ENCODE assay signal across 12 mouse cellular contexts in genomic region chr2:71315022-71315421, GRCm38 (mm10). TPM values are rescaled to one million over a fixed set of nuclear protein-coding genes. Genes with fewer than 3 reads are reported as not detected.
DNase-seq lines count a peak whose midpoint lies in the region; ATAC-seq and TF ChIP-seq lines count a peak whose summit lies in the region.
"Had no signal": no experiment of that assay in that cellular context is flagged by ENCODE, and none has a peak within 500 bp of the region (broad histone marks: within the 10 kb centered on the region; RNA-seq: fewer than 3 reads in every experiment).

No protein-coding gene starts in this region.

- H3K4me1 ChIP-seq in kidney, embryonic 16.5 days (ENCODE audit: insufficient read depth, low read length) = no peaks in the 10 kb centered on the region
- no peaks in the 10 kb centered on the region for H3K4me1 ChIP-seq in brown adipose tissue, adult 24 weeks (ENCODE audit: control insufficient read depth, insufficient read depth, insufficient read length, low read length)
- peaks cover 2% of the 10 kb centered on the region; the same call in 1 of the 2 replicates for H3K4me1 ChIP-seq in embryonic facial prominence, embryonic 11.5 days (ENCODE audit: control insufficient read depth, insufficient read depth, low read length)
- peaks cover 12% of the 10 kb centered on the region; the same call in 1 of the 2 replicates for H3K4me1 ChIP-seq in limb, embryonic 14.5 days (ENCODE audit: control insufficient read depth, insufficient read depth, low read length)

- 0 out of 2 replicates have a peak overlapping the region, but pooled peaks have one; percentile 1 for H3K9ac ChIP-seq in kidney, embryonic 16.5 days (replicated peaks; ENCODE audit: low read length)
- no peak overlapping the region for H3K9ac ChIP-seq in embryonic facial prominence, embryonic 11.5 days (replicated peaks; ENCODE audit: low read length)
- no peak overlapping the region for H3K9ac ChIP-seq in limb, embryonic 14.5 days (ENCODE audit: low read depth, low read length, severe bottlenecking)

- H3K27ac ChIP-seq in kidney, embryonic 16.5 days (ENCODE audit: low read length) = no peak overlapping the region
- H3K27ac ChIP-seq in brown adipose tissue, adult 24 weeks (replicated peaks; ENCODE audit: low read depth, low read length) = no peak overlapping the region
- H3K27ac ChIP-seq in embryonic facial prominence, embryonic 11.5 days (replicated peaks; ENCODE audit: low read depth, low read length) = peak overlapping the region; percentile 1
- no peak overlapping the region for H3K27ac ChIP-seq in limb, embryonic 14.5 days (replicated peaks; ENCODE audit: low read depth, low read length)

- peak overlapping the region; percentile 27 for H3K4me2 ChIP-seq in kidney, embryonic 16.5 days (replicated peaks; ENCODE audit: low read depth, low read length)
- 0 out of 2 replicates have a peak overlapping the region, but pooled peaks have one; percentile 21 for H3K4me2 ChIP-seq in embryonic facial prominence, embryonic 11.5 days (ENCODE audit: low read depth, low read length)
- 0 out of 2 replicates have a peak overlapping the region, but pooled peaks have one; percentile 3 for H3K4me2 ChIP-seq in limb, embryonic 14.5 days (replicated peaks; ENCODE audit: low read depth, low read length, severe bottlenecking)

- no peak for TF ChIP-seq POLR2A in limb, embryonic 14.5 days (IDR thresholded peaks at IDR 0.05; ENCODE audit: borderline replicate concordance, extremely low read depth, insufficient read depth, insufficient read length)

- no peak for ATAC-seq in kidney, embryonic 16.5 days (ENCODE audit: low FRiP score, low TSS enrichment)
- ATAC-seq in embryonic facial prominence, embryonic 11.5 days (replicated peaks; ENCODE audit: insufficient number of reproducible peaks, low FRiP score, low TSS enrichment, low read depth) = no peak
- no peak for ATAC-seq in limb, embryonic 14.5 days (ENCODE audit: low FRiP score, low read depth)
- ATAC-seq: Patski had no signal

- no peaks in the 10 kb centered on the region for H3K27me3 ChIP-seq in kidney, embryonic 16.5 days (ENCODE audit: insufficient read depth, low read length)
- H3K27me3 ChIP-seq in embryonic facial prominence, embryonic 11.5 days (ENCODE audit: control insufficient read depth, insufficient read depth, low read length) = no peaks in the 10 kb centered on the region
- no peaks in the 10 kb centered on the region for H3K27me3 ChIP-seq in limb, embryonic 14.5 days (ENCODE audit: control insufficient read depth, insufficient read depth, low read length)
- H3K27me3 ChIP-seq: CH12.LX, Patski had no signal

- 41% methylated on average over 14 of the region's 14 CpGs for WGBS in kidney, embryonic 16.5 days
- WGBS in embryonic facial prominence, embryonic 11.5 days = 26% methylated on average over 14 of the region's 14 CpGs
- WGBS in limb, embryonic 14.5 days = 64% methylated on average over 14 of the region's 14 CpGs

- DNase-seq in kidney, postnatal 25 days = no peak
- DNase-seq in embryonic facial prominence, embryonic 11.5 days (ENCODE audit: low spot score) = peak; percentile 30
- no peak for DNase-seq in limb, embryonic 14.5 days (ENCODE audit: low spot score)
- no peak for DNase-seq in ovary, adult 18-20 months (ENCODE audit: low spot score)
- DNase-seq in gastrocnemius, postnatal 10 days = no peak
- DNase-seq: heart, postnatal 4 days; lung, adult 18-20 months; spleen, adult 18-20 months had no signal

- peak overlapping the region; percentile 8 for H3K4me3 ChIP-seq in kidney, embryonic 16.5 days (ENCODE audit: low read length)
- H3K4me3 ChIP-seq in brown adipose tissue, adult 24 weeks (ENCODE audit: insufficient read depth, low read depth, low read length) = peak overlapping the region; percentile 27; the same call in 1 of the 2 replicates
- no peak overlapping the region for H3K4me3 ChIP-seq in embryonic facial prominence, embryonic 11.5 days (ENCODE audit: low read depth, low read length)
- no peak overlapping the region for H3K4me3 ChIP-seq in limb, embryonic 14.5 days (replicated peaks; ENCODE audit: low read length)

- peaks cover 21% of the 10 kb centered on the region for H3K36me3 ChIP-seq in kidney, embryonic 16.5 days (ENCODE audit: insufficient read depth, low read length)
- H3K36me3 ChIP-seq in embryonic facial prominence, embryonic 11.5 days (replicated peaks; ENCODE audit: control insufficient read depth, insufficient read depth, low read depth, low read length) = no peaks in the 10 kb centered on the region
- peaks cover 43% of the 10 kb centered on the region for H3K36me3 ChIP-seq in limb, embryonic 14.5 days (ENCODE audit: control insufficient read depth, insufficient read depth, low read length)

- no peaks in the 10 kb centered on the region for H3K9me3 ChIP-seq in kidney, embryonic 16.5 days (ENCODE audit: low read length)
- 0 out of 2 replicates have a peak, but pooled peaks cover 2% of the 10 kb centered on the region for H3K9me3 ChIP-seq in embryonic facial prominence, embryonic 11.5 days (replicated peaks; ENCODE audit: control insufficient read depth, low read length)
- H3K9me3 ChIP-seq in limb, embryonic 14.5 days (ENCODE audit: control insufficient read depth, low read length) = no peaks in the 10 kb centered on the region

RNA-seq across cellular contexts. Expression of gene Slc25a12, which starts 52.5 kb away (rescaled TPM):
- polyA plus RNA-seq in kidney, embryonic 16.5 days (2015; fragmentation: Nextera tagmentation; extraction: Ambion mirVana) = 50.3 and 53.3 TPM in 2 replicates
- 4.6 and 5.6 TPM in 2 replicates for polyA plus RNA-seq in brown adipose tissue, adult 24 weeks (2012; ENCODE audit: insufficient read depth, insufficient read length, missing spikeins)
- polyA plus RNA-seq in embryonic facial prominence, embryonic 11.5 days (2014; fragmentation: Nextera tagmentation; extraction: Ambion mirVana) = 40.4 and 43.9 TPM in 2 replicates
- polyA plus RNA-seq in limb, embryonic 14.5 days (2012; rRNA removed) = 30.9 and 37.1 TPM in 2 replicates
- 33.1 and 34.0 TPM in 2 replicates for polyA plus RNA-seq in limb, embryonic 14.5 days (2014; fragmentation: Nextera tagmentation; extraction: Ambion mirVana)
- total RNA-seq in gastrocnemius, postnatal 10 days (2021) = 100 to 1,000 TPM; 269 to 340 TPM

Comparison
In these comparisons a context has a peak if more than half of its experiments do, and no peak if none do; other contexts are left out.
1. H3K4me3 ChIP-seq: peak in kidney, embryonic 16.5 days (single experiment) and brown adipose tissue, adult 24 weeks (single experiment); none in embryonic facial prominence, embryonic 11.5 days (single experiment) and limb, embryonic 14.5 days (single experiment).
2. Peak in every context shown above with its lines, with median percentiles within 50 percentile points of each other: H3K4me2 ChIP-seq.